Mouse (Mus musculus) ES-E14 (cell line): Measurements from ENCODE around the gene Fsd1.

Source experiments
- CHD2 ChIP-seq: IDR thresholded peaks from 2 replicates; pipeline ENCODE4 v1.6.1; 2014; ENCODE audit warnings: mild to moderate bottlenecking, low read depth, low read length, inconsistent platforms
- MAFK ChIP-seq: IDR thresholded peaks from 2 replicates; pipeline ENCODE4 v1.6.1; 2014; ENCODE audit warnings: mild to moderate bottlenecking, low read depth, low read length, inconsistent platforms; ENCODE audit not compliant: insufficient read depth
- ZC3H11A ChIP-seq: IDR thresholded peaks from 2 replicates; pipeline ENCODE4 v1.6.1; 2012; ENCODE audit warnings: low read depth, mild to moderate bottlenecking, inconsistent platforms, low read length, borderline replicate concordance
- ZNF384 ChIP-seq: IDR thresholded peaks from 2 replicates; pipeline ENCODE4 v1.6.1; 2012; ENCODE audit warnings: low read depth, low read length, inconsistent platforms

GRCm38 (mm10) chr17:55949400-55949799, 36.9 kb upstream of the Fsd1 start, which contains the start of gene Zfp119b:
- TF ChIP-seq ZNF384 = no peak
- TF ChIP-seq ZC3H11A = no peak
- no peak for TF ChIP-seq CHD2
- no peak for TF ChIP-seq MAFK
